Mouse (Mus musculus): Measurements from ENCODE around the gene Tab3. TPM values are rescaled to one million over a fixed set of nuclear protein-coding genes. Genes with fewer than 3 reads are reported as not detected.

Gene Tab3
- total RNA-seq (2023) = 10 to 100 TPM; 12.1 to 15.3 TPM

DNA sequence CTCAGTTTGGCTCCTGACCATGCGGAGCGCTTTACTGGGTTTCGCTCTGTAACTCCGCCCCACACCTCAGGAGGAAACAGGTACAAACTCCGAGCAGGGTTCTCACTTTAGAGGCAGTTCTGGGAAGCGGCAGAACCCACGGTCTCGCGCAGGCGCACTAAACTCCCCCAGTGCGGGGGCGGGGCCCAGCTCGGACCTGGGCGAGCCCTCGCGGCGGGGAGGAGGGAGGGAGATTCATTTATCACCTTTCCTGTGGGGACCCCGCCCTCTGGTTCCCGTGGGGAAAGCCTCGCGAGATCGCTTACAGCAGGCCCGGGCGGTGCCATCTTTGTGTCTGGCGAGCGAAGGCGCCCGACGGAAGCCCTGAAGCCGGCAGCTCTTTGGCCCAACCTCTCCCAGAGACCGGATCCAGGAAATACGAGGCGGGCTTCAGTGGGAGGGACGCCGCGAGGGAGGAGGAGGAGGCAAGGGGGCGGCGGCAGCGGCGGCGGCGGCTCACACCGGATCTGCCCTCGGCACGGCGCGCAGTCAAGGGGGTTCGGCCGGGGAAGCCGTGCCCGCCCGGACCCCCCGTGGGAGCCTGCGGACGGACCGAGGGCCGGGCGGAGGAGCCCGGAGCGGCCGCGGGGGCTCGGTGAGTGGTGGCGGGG lies at the start of gene Tab3:
Gene Tab3 (plus strand): TSS at position 491 of the 650 bp plus-strand sequence.

Other genes with a start within 250 kb of the Tab3 start
- gene Gk, start 202.8 kb downstream of the Tab3 start, total RNA-seq (2023) = 10 to 100 TPM; 23.5 to 28.6 TPM